Mouse (Mus musculus) left cerebral cortex, postnatal 36 days (tissue): ENCODE results near the gene Sgcb. TPM values are rescaled to one million over a fixed set of nuclear protein-coding genes. Genes with fewer than 3 reads are reported as not detected.

Experiments used
- DNase-seq, 2 experiments: peaks; one replicate each; pipeline ENCODE4 v3.0.0; 2021 to 2022; ENCODE audit warnings: low spot score in 2 of 2, mixed read lengths in 1 of 2
- intact Hi-C: fragments of 180-260 bp; cut with DNase I; formaldehyde crosslinking; loops from one replicate; pipeline ENCODE4 v1.15.1; 2025
- total RNA-seq, 2 experiments: library from RNA; stranded (reverse); gene quantifications; 2 replicates each; pipeline ENCODE4 v1.2.3; 2021

The Sgcb gene
- total RNA-seq, 2 experiments from 2014 or later, result 49.0 TPM

GRCm38 (mm10) chr5:73641058-73641457 is 6.5 kb downstream of the Sgcb start:
- intact Hi-C loops, result no loop called here
- DNase-seq, result no peak

- intact Hi-C loops, result loop anchor here (1.0 kb wide), 1 partner anchor 206 kb away; no protein-coding TSS in a partner anchor
- no peak for DNase-seq
These were observed 10.1 kb downstream of the Sgcb start for GRCm38 (mm10) chr5:73637337-73638107.

- peak; percentile 64 to 80 for DNase-seq
- intact Hi-C loops, result loop anchor here (1.0 to 5.0 kb wide), 3 partner anchors 92 to 202 kb away; no protein-coding TSS in a partner anchor
These were observed 14.4 kb downstream of the Sgcb start for GRCm38 (mm10) chr5:73633141-73633540.

DNA sequence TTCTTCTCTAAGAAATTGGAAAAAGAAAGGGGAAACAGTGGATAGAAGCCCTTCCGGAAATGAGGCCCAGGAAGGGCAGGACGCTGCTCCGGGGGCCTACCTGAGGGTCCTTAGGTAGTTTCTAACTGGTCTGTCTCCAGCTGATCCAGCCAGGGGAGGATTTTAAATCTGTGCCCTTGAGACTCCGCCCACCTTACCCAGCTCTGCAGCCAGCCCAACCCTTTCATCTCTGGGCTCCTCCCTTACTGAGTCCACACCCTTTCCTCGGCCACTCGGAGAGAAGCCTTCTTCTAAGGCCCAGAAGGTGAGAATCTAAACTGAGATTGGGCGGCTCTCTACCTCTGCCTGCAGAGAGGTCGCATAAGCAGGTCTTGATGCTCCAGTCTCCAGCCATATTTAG is 15.3 kb downstream of the Sgcb start, which contains the start of gene Lrrc66:
Gene Lrrc66 (minus strand): TSS at position 236 of the 400 bp plus-strand sequence.
- DNase-seq, result no peak
- intact Hi-C loops, result loop anchor here (2.0 to 5.0 kb wide), 2 partner anchors 91 to 140 kb away; no protein-coding TSS in a partner anchor

DNA sequence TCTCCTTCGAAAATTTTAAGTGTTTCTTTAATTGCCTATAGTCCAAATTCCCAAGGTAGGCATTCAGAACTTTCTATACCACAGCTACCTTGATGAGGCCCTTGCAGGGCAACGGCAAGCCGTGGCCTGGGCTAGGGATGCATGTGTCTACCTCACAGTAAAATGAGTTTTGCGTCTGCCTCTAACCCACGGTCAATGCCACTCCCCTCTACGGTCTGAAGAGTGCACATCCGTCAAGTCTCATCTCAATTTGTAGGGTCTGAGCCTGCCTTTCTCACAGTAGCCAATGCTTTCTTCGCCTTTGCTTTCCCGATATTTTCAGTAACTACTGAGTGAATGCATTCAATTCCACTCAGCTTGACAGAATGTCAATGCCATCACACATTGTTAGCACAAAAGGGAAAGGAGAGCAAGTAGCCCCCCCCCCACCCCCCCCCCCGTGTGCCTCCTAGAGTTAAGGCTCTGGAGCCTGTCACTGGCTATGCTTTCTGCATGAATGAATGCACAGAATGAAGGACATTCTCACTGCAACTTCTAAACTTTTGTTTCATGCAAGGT is 16.5 kb downstream of the Sgcb start:
- no peak for DNase-seq
- intact Hi-C loops, result loop anchor here (5.0 kb wide), 1 partner anchor 139 kb away; no protein-coding TSS in a partner anchor

- intact Hi-C loops, result loop anchor here (5.0 kb wide), 1 partner anchor 138 kb away; no protein-coding TSS in a partner anchor
- DNase-seq, result no peak
These were observed 17.4 kb downstream of the Sgcb start for GRCm38 (mm10) chr5:73630141-73630540.

- intact Hi-C loops, result no loop called here
- no peak for DNase-seq
These were observed 19.6 kb downstream of the Sgcb start for GRCm38 (mm10) chr5:73627991-73628390.

DNA sequence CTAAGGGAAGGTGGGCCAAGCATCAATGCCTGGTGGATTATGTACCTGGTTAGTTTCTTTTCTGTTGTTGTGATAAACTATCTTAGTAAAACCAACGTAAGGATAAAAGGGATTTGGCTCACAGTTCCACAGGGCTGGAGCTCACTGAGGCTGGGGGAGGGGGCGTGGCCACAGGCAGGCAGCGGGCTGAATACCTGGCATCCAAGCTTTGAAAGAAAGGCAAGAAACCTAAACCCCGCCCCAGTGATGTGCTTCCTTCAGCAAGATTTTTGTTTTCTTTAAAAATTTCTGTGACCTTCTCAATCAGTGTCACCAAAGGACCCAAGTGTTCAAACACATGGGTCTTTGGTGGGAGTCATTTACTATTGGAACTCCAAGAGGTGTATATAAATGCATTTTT is 20.0 kb downstream of the Sgcb start:
- DNase-seq, result no peak
- intact Hi-C loops, result no loop called here

- no peak for DNase-seq
- intact Hi-C loops, result no loop called here
These were observed 20.7 kb downstream of the Sgcb start for GRCm38 (mm10) chr5:73626842-73627241.

DNA sequence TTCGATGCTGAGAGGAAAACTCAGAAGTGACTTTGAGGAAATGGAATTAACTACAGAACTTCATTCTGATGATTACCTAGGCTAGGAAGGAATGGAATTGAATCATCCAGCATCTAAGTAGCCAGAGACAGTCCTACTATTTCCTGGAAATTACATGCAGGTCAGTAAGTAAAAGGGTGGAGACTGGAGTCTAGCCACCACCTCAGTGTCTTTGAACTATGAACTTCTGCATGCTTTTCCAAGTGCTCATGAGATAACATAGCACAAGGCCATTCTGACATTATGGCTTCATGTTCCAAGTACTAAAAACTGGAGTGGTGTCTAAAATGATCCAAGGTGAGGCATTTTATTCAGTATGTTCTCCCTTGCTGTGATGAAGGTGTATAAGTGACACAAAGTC is 22.1 kb downstream of the Sgcb start:
- DNase-seq, result no peak
- intact Hi-C loops, result no loop called here

DNA sequence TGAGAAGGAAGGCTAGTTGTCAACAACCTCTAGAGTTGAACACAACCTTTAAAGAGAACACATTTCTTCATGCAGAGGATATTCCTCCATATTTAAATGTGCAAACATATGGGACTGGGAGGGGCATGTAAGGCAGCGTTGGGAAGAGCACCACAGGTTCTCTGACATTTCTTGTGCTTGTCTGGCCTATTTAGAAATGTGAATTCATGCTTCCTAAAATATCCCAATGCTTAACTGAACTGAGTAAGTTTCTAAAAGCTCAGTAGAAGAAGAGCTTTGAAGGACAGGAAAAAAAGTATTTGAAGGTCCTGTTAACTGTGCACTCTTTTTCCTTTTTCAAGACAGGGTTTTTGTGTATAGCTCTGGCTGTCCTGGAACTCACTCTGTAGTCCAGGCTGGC is 28.6 kb downstream of the Sgcb start:
- intact Hi-C loops, result loop anchor here (5.0 kb wide), 1 partner anchor 42 kb away; no protein-coding TSS in a partner anchor
- no peak for DNase-seq

DNA sequence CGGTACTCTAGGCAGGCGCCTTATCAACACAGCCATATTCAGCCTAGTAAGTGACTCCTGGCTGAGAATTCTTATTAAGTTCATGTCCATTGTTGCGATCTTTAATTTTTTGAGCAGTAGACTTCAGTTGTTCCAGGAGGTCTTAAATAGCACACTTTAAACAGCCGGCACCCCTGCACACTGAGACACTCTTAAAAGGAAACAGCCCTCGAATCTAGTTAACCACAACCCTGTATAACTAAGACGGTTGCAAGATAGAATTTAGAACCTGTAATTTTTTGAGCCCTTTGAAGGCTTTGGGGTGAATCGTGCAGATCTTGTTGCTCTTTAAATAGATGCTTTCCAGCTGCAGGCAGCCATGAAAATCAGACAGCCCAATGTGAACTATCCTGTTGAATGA is 32.4 kb downstream of the Sgcb start:
- intact Hi-C loops, result loop anchor here (5.0 kb wide), 1 partner anchor 38 kb away; no protein-coding TSS in a partner anchor
- no peak for DNase-seq

- DNase-seq, result no peak
- intact Hi-C loops, result no loop called here
These were observed 34.3 kb downstream of the Sgcb start for GRCm38 (mm10) chr5:73613296-73613695.

DNA sequence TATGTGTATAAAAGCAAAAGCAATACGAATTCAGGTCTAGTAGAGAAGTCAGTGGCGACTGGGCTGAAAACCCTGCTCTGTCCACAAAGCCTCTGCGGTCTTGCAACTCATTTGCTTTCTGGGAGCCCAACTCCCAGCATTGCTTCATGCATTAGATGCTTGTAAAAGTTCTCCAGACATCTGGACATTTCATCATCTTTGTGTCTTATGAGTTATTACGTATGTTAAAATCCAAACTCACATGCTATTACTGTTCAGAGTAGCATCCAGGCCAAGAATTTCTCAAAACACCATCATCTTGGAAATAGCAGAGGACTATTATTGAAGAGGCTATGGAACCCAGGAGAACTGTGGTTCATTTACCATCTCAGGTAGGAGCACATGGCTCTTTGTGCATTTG is 36.5 kb downstream of the Sgcb start:
- intact Hi-C loops, result no loop called here
- no peak for DNase-seq

GRCm38 (mm10) chr5:73604964-73605363 is 42.6 kb downstream of the Sgcb start:
- intact Hi-C loops, result no loop called here
- DNase-seq, result no peak

- intact Hi-C loops, result no loop called here
- DNase-seq, result no peak
These were observed 43.0 kb downstream of the Sgcb start for GRCm38 (mm10) chr5:73604542-73604941.

DNA sequence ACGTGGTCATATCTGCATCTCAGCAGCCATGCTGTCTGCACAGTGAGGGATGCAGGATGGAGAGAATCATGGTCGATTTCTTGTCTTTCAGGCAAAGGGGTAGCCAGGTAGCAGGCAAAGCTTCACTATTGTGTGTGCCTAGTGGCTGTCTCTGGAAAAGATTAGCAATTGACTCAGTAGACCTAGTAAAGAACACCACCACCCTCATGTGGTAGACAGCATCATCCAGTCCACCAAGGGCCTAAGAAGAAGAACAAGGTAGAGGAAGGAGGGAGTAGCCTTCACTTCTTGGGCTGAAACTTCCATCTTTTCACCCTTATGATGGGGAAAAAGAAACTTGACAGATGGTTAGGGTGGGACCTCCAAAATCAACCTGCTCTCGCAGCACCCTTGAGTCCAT is 44.7 kb downstream of the Sgcb start:
- intact Hi-C loops, result no loop called here
- no peak for DNase-seq

DNA sequence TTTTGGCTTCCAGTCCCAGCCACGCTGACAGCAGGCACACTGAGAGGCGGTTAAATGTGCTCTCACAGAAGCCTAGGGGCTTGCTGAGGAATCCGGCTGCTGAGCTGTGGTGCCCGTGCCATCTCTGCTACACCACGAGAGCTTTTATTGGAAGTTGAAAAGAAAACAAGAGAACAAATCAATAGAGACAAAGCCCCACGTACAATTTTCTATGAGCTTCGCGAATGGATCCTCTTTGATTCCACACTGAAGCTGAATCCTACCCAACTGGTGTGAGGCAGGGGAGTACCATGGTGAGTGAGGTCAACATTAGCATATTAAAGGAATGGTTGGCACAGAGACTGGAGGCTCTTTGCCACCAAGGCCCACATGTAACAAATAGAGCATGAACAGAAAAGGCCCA is 46.2 kb downstream of the Sgcb start:
- intact Hi-C loops, result no loop called here
- DNase-seq, result no peak

DNA sequence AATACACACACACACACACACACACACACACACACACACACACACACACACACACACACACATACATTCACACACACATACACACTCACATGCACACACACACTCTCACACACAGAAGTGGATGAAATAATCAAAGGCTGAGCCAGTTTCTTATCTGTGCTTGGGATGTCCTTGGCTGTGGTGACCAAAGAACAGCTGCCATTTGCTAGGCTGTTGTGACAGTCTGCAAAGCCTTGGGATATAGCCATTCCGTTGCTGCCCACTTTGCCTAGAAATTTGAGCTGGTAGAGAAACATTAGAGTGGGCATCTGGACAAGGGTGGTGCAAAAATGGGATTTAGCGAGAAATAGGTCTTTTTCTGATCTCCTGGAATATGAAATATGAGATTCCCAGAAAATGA is 47.6 kb downstream of the Sgcb start:
- DNase-seq, result no peak
- intact Hi-C loops, result no loop called here

DNA sequence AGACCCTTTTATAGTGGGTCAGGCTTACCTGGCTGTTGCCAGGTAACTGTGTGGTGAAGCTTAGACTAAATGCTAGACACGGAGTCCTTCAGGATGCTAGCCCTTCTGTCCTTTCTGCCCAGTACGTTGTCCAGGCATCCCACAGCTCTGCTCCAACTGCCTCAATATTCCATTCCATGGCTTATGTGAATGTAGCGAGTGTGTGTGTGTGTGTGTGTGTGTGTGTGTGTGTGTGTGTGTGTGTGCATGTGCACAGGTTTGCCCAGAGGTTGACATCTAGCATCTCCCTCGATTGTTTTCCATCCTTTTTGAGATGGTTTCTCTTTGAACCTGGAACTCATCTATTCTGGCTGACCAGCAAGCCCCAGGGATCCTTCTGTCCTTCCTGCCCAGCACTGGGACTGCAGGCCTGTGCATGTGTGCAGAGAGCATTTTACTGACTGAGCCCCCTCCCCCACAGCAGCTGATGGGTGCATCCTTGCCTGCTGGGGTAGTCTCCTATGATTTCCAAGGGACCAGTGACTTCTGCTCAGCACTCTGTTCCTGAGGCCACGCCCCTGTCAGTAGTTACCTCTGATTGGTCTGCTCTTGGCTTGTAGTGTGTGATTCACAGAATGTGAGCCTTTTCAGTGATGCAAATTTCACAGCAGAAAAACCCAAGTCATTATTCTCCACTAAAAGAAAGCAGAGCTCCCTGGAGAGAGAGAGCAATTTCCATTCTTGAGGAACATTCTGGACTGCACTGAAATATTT is 48.5 kb downstream of the Sgcb start:
- no peak for DNase-seq
- intact Hi-C loops, result no loop called here
